Mouse (Mus musculus): ENCODE results near the gene Slc15a1.

GRCm38 (mm10) chr14:121492328-121492727 lies 12.7 kb downstream of the Slc15a1 start:
- TF ChIP-seq CTCF (IDR thresholded peaks at IDR 0.05; ENCODE audit: extremely low read depth, insufficient read length, insufficient replicate concordance, low read depth, low read length) (no peak), POLR2A (IDR thresholded peaks at IDR 0.05; ENCODE audit: low read depth, low read length) (no peak)

Data from small intestine, adult 2 months (tissue).